Mouse (Mus musculus): ENCODE results near the gene Sec24d. TPM values are rescaled to one million over a fixed set of nuclear protein-coding genes. Genes with fewer than 3 reads are reported as not detected.
"Not testable (repeated sequence)": the region's sequence is repeated elsewhere in the genome, so short reads cannot be mapped to it uniquely, and the experiment has no call there.

The Sec24d gene
- polyA plus RNA-seq, 1 experiment from 2014 or later, result 34.9 TPM

DNA sequence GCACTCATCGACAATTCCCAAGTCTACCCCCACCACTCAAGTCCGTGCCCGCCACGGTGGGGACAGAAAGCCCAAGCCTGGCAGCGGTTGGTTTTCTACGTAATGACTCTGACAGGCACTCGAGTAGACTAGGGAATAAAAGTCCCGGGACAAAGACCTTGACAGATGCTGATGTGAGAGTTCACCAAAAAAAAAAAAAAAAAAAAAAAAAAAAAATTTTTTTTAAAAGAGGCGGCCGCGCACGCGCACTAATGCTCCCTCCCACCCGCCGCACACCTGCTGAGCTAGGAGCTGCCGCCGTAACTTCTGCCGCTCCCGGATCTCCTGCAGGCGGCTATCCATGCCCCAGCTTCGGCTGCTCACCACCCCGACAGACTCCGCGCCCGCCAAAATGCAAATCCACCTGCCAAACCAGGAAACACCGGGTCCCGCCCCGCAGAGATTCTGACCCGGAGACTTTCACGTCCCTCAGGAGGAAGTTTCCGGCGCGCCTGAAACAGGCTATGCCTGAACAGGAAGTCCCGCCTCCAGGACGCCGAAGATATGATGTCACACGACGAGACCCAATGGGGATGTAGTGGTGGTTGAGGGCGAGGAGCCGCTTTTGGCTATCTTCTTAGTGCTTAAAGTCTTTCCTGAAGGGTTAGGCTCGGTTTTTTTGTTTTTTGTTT, 118.4 kb downstream of the Sec24d start, which contains the start of gene Mettl14:
Gene Mettl14 (minus strand): TSS at position 623 of the 671 bp plus-strand sequence.
- H3K4me2 ChIP-seq (replicated peaks; ENCODE audit: low read depth, low read length), result peak within 1 kb of the TSS; percentile 63
- H3K4me1 ChIP-seq (ENCODE audit: insufficient read depth, low read depth, low read length), result peaks cover 3% of the 10 kb centered on the region; the same call in 1 of the 2 replicates
- no peak for TF ChIP-seq CTCF (IDR thresholded peaks at IDR 0.05)
- TF ChIP-seq EP300 (IDR thresholded peaks at IDR 0.05), result peak; percentile 52; the same call in 1 of the 2 replicates
- DNase-seq (ENCODE audit: low spot score) (peak; percentile 99), ATAC-seq (peak; percentile 100)
- H3K27ac ChIP-seq (ENCODE audit: low read length), result peak within 1 kb of the TSS; percentile 87
- H3K27me3 ChIP-seq (replicated peaks; ENCODE audit: insufficient read depth, low read length), result no peaks in the 10 kb centered on the region
- peak within 1 kb of the TSS; percentile 68 for H3K4me3 ChIP-seq (ENCODE audit: low read depth, low read length)
- peak within 1 kb of the TSS; percentile 55 for H3K9ac ChIP-seq (replicated peaks; ENCODE audit: low read depth)
- WGBS, result 0% methylated on average over 40 of the region's 41 CpGs
- H3K9me3 ChIP-seq (ENCODE audit: low read length), result no peaks in the 10 kb centered on the region
- H3K36me3 ChIP-seq (ENCODE audit: insufficient read depth, low read length), result 0 out of 2 replicates have a peak, but pooled peaks cover 5% of the 10 kb centered on the region

DNA sequence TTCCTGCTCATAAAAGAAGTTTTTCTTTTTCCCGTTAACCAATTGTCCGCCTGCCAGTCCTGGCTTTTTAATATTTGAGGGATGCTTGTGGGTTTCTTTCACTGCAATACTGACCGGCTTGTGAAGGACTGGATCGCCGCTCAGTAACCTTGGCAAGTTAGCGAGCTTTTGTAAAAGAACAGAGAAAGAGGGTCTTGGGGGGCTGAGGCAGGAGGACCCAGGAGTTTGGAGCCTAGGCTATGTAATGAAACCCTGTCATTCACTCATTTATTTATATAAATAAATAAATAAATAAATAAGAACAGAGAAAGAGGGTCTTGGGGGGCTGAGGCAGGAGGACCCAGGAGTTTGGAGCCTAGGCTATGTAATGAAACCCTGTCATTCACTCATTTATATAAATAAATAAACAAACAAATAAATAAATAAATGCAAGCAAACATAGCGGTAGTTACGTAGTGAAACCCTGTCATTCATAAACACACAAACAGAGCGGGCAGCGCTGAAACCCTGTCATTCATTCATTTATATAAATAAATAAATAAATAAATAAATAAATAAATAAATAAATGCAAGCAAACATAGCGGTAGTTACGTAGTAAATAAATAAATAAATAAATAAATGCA, 119.0 kb downstream of the Sec24d start:
- Histone ChIP-seq H3K4me3 (ENCODE audit: low read depth, low read length) (peak overlapping the region; percentile 68), H3K9ac (replicated peaks; ENCODE audit: low read depth) (peak overlapping the region; percentile 55), H3K27ac (ENCODE audit: low read length) (peak overlapping the region; percentile 87; the same call in 1 of the 2 replicates), H3K4me2 (replicated peaks; ENCODE audit: low read depth, low read length) (peak overlapping the region; percentile 63)
- not testable (repeated sequence) for H3K4me1 ChIP-seq (ENCODE audit: insufficient read depth, low read depth, low read length); H3K36me3 ChIP-seq (ENCODE audit: insufficient read depth, low read length); H3K27me3 ChIP-seq (replicated peaks; ENCODE audit: insufficient read depth, low read length); H3K9me3 ChIP-seq (ENCODE audit: low read length); DNase-seq (ENCODE audit: low spot score)
- 21% methylated on average over 12 of the region's 12 CpGs for WGBS
- peak; percentile 56 for ATAC-seq

DNA sequence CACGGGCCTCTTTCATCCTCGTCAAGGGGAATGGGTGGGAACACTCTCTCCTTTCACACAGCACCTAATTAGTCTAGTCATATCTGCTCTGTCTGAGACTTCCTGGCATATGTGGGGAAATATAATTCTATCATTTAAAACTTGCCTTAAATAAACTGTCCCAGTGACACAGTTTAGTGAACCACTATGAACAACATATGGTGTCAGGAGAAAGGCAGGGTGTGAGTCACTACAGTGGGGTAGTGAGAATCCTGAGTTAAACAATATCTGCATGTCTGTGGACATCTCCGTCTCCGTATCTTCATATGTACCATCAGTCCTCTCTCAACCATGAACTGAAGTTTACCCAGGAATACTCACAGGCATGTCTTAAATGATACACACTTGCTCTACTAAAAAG, 123.9 kb downstream of the Sec24d start:
- no peak overlapping the region for H3K4me2 ChIP-seq (replicated peaks; ENCODE audit: low read depth, low read length)
- no peaks in the 10 kb centered on the region for H3K36me3 ChIP-seq (ENCODE audit: insufficient read depth, low read length)
- no peak overlapping the region for H3K27ac ChIP-seq (ENCODE audit: low read length)
- H3K9me3 ChIP-seq (ENCODE audit: low read length), result no peaks in the 10 kb centered on the region
- no peak for DNase-seq (ENCODE audit: low spot score)
- H3K9ac ChIP-seq (replicated peaks; ENCODE audit: low read depth), result no peak overlapping the region
- 56% methylated on average over 4 of the region's 4 CpGs for WGBS
- no peaks in the 10 kb centered on the region for H3K27me3 ChIP-seq (replicated peaks; ENCODE audit: insufficient read depth, low read length)
- no peak for ATAC-seq
- H3K4me3 ChIP-seq (ENCODE audit: low read depth, low read length), result no peak overlapping the region
- TF ChIP-seq CTCF (IDR thresholded peaks at IDR 0.05) (no peak), EP300 (IDR thresholded peaks at IDR 0.05) (no peak)
- H3K4me1 ChIP-seq (ENCODE audit: insufficient read depth, low read depth, low read length), result no peaks in the 10 kb centered on the region

DNA sequence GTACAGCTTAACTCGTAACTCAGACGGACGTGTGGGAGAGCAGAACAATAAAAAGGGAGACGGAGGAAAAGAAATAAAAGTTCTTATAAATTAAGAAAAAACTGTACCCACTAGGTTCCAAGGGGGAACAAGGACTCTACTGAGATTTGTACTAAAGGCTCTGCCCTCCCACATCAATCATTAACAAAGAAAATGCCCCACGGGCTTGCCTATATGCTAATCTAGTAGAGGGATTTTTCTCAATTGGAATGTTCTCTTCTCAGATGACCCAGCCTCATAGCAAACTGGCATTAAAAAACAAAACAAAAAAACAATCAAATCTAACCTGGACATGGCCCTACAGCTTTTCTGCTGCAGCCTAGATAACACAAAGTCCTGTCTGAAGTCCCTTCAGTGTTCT, 128.4 kb downstream of the Sec24d start:
- H3K4me1 ChIP-seq (ENCODE audit: insufficient read depth, low read depth, low read length), result no peaks in the 10 kb centered on the region
- WGBS, result 75% methylated on average over 5 of the region's 5 CpGs
- TF ChIP-seq EP300 (IDR thresholded peaks at IDR 0.05), result no peak
- no peak overlapping the region for H3K9ac ChIP-seq (replicated peaks; ENCODE audit: low read depth)
- no peak overlapping the region for H3K4me2 ChIP-seq (replicated peaks; ENCODE audit: low read depth, low read length)
- DNase-seq (ENCODE audit: low spot score), result no peak
- H3K9me3 ChIP-seq (ENCODE audit: low read length), result no peaks in the 10 kb centered on the region
- ATAC-seq, result no peak
- H3K4me3 ChIP-seq (ENCODE audit: low read depth, low read length), result no peak overlapping the region
- no peak overlapping the region for H3K27ac ChIP-seq (ENCODE audit: low read length)
- H3K36me3 ChIP-seq (ENCODE audit: insufficient read depth, low read length), result no peaks in the 10 kb centered on the region
- H3K27me3 ChIP-seq (replicated peaks; ENCODE audit: insufficient read depth, low read length), result no peaks in the 10 kb centered on the region

DNA sequence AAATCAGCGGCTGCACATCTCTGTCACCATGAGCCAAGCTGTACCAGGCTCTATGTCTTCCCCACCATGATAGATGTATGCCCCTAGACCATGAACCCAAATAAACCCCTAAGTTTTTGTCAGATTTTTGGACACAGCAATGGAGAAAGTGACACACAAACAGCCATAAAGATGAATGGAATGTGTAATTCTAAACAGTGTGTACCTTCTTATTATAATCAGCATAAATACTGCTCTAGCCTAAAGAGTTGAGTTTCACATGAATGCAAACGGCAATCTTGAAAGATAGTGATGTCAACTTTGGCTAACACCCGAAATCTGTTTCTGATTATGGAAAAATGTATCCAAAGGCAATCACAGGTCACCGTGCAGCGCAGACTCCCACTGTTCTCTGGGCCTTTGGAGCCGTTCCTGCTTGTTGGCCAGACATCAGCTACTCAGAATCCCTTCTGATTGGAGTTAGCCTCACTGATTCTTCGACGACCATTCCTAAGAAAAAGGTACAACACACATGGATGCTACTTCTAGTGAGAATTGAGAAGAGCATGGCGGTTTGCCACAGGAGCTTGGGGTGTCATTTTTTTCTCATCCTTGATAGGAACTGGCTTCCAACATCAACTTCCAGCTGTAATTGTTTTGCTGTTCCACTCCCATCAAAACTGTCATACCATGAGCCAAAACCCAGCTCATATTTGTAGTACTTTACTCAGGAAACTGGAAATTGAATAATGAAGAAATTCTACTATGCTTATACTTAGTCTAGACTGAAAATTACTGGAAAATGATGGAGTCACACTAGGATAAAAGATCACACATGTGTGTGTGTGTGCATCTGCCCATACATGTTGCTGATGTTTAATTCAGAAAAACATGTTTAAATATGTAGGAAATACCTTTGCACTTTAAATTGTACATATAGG, 130.6 kb downstream of the Sec24d start:
- no peak for ATAC-seq
- no peaks in the 10 kb centered on the region for H3K36me3 ChIP-seq (ENCODE audit: insufficient read depth, low read length)
- DNase-seq (ENCODE audit: low spot score), result no peak
- no peak overlapping the region for H3K9ac ChIP-seq (replicated peaks; ENCODE audit: low read depth)
- no peak overlapping the region for H3K4me2 ChIP-seq (replicated peaks; ENCODE audit: low read depth, low read length)
- WGBS, result 64% methylated on average over 9 of the region's 9 CpGs
- no peak overlapping the region for H3K27ac ChIP-seq (ENCODE audit: low read length)
- H3K9me3 ChIP-seq (ENCODE audit: low read length), result no peaks in the 10 kb centered on the region
- no peak overlapping the region for H3K4me3 ChIP-seq (ENCODE audit: low read depth, low read length)
- H3K27me3 ChIP-seq (replicated peaks; ENCODE audit: insufficient read depth, low read length), result no peaks in the 10 kb centered on the region
- H3K4me1 ChIP-seq (ENCODE audit: insufficient read depth, low read depth, low read length), result no peaks in the 10 kb centered on the region
- TF ChIP-seq CTCF (IDR thresholded peaks at IDR 0.05), result no peak
- TF ChIP-seq EP300 (IDR thresholded peaks at IDR 0.05), result no peak

DNA sequence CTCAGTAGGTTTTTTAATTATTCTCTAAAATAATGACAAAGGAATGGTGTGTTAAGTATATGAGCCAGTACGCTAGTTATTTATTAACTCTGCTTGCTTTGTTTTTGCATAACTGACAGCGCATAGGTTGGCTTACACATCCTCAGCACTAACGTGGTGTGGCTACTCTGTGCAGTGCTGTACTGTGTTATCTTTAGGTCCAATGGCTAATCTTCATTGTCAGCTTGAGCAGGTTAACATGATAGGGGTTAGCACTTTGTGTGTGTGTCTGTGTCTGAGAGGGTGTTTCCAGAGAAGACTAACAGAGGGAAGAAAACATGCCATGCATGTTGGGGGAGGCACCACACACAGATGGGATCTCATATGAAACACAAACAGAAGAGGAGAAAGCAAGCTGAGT, 137.7 kb downstream of the Sec24d start:
- no peak overlapping the region for H3K9ac ChIP-seq (replicated peaks; ENCODE audit: low read depth)
- no peaks in the 10 kb centered on the region for H3K36me3 ChIP-seq (ENCODE audit: insufficient read depth, low read length)
- H3K4me2 ChIP-seq (replicated peaks; ENCODE audit: low read depth, low read length), result no peak overlapping the region
- no peaks in the 10 kb centered on the region for H3K27me3 ChIP-seq (replicated peaks; ENCODE audit: insufficient read depth, low read length)
- no peak for DNase-seq (ENCODE audit: low spot score)
- no peak overlapping the region for H3K4me3 ChIP-seq (ENCODE audit: low read depth, low read length)
- no peak for ATAC-seq
- WGBS, result 75% methylated on average over 3 of the region's 3 CpGs
- no peak overlapping the region for H3K27ac ChIP-seq (ENCODE audit: low read length)
- TF ChIP-seq EP300 (IDR thresholded peaks at IDR 0.05) (no peak), CTCF (IDR thresholded peaks at IDR 0.05) (no peak)
- no peaks in the 10 kb centered on the region for H3K9me3 ChIP-seq (ENCODE audit: low read length)
- H3K4me1 ChIP-seq (ENCODE audit: insufficient read depth, low read depth, low read length), result no peaks in the 10 kb centered on the region

Measured in lung, postnatal 0 days (tissue).